Mouse (Mus musculus) myocyte (in vitro differentiated cells): Measurements from ENCODE around the gene Gm21973. TPM values are rescaled to one million over a fixed set of nuclear protein-coding genes. Genes with fewer than 3 reads are reported as not detected.

Experiments
- H3K27me3 ChIP-seq: one replicate; pipeline ENCODE4 v1.6.1; 2011; ENCODE audit not compliant: control insufficient read depth, insufficient read depth, insufficient read length
- H3K36me3 ChIP-seq: one replicate; pipeline ENCODE4 v1.6.1; 2011; ENCODE audit not compliant: control insufficient read depth, insufficient read depth
- H3K4me2 ChIP-seq: one replicate; pipeline ENCODE4 v1.6.1; 2011; ENCODE audit warnings: low read depth, control low read depth
- H3K4me3 ChIP-seq: one replicate; pipeline ENCODE4 v1.5.1; 2011; ENCODE audit warnings: mild to moderate bottlenecking, control low read depth, moderate library complexity
- H3K79me2 ChIP-seq: one replicate; pipeline ENCODE4 v1.6.1; 2011; ENCODE audit not compliant: control insufficient read depth, insufficient read depth
- H3ac ChIP-seq: one replicate; pipeline ENCODE4 v1.6.1; 2011; ENCODE audit not compliant: control insufficient read depth, insufficient read length
- CEBPB ChIP-seq: IDR thresholded peaks from 2 replicates; pipeline ENCODE4 v1.6.1; 2011; ENCODE audit warnings: mild to moderate bottlenecking, moderate library complexity; ENCODE audit not compliant: poor library complexity, insufficient read depth, severe bottlenecking
- MAX ChIP-seq: IDR thresholded peaks from one replicate; pipeline ENCODE4 v1.6.1; 2011; ENCODE audit warnings: low read depth, mild to moderate bottlenecking, control low read depth
- MYOD1 ChIP-seq, 3 experiments: IDR thresholded peaks; one replicate each; pipeline ENCODE4 v1.6.1; 2011; ENCODE audit warnings: control low read depth in 2 of 3, low read depth in 2 of 3, mild to moderate bottlenecking in 2 of 3, moderate library complexity in 1 of 3; ENCODE audit not compliant: insufficient read length in 2 of 3, control insufficient read depth in 1 of 3
- POLR2AphosphoS2 ChIP-seq: IDR thresholded peaks from one replicate; pipeline ENCODE4 v1.6.1; 2011; ENCODE audit warnings: low read depth, control low read depth; ENCODE audit not compliant: insufficient read length
- SRF ChIP-seq: IDR thresholded peaks from one replicate; pipeline ENCODE4 v1.6.1; 2011; ENCODE audit warnings: low read depth; ENCODE audit not compliant: control insufficient read depth, insufficient read length
- TCF12 ChIP-seq: IDR thresholded peaks from one replicate; pipeline ENCODE4 v1.6.1; 2011; ENCODE audit warnings: mild to moderate bottlenecking, control low read depth; ENCODE audit not compliant: poor library complexity, insufficient read depth, severe bottlenecking
- polyA plus RNA-seq: library from polyadenylated mRNA; unstranded; fragments of >200 nt; fragmentation: generic; extraction: Trizol; gene quantifications from one replicate; pipeline ENCODE4 v1.2.1, GENCODE M21; 2012; ENCODE audit warnings: missing spikeins

The Gm21973 gene
- polyA plus RNA-seq, 1 experiment = not detected

- H3ac ChIP-seq = no peak overlapping the region
- H3K36me3 ChIP-seq = no peaks in the 10 kb centered on the region
- H3K27me3 ChIP-seq = no peaks in the 10 kb centered on the region
- no peak for TF ChIP-seq CEBPB
- TF ChIP-seq TCF12 = no peak
- TF ChIP-seq MAX = no peak
- TF ChIP-seq MYOD1 (IDR thresholded peaks at IDR 0.05; ENCODE audit: control insufficient read depth in 1 of 3, insufficient read length in 2 of 3, low read depth in 2 of 3) = no peak
- TF ChIP-seq SRF = no peak
- TF ChIP-seq POLR2AphosphoS2 = no peak
- H3K4me3 ChIP-seq = no peak overlapping the region
- H3K79me2 ChIP-seq = no peaks in the 10 kb centered on the region
- H3K4me2 ChIP-seq = no peak overlapping the region
These were observed 96.6 kb downstream of the Gm21973 start for GRCm38 (mm10) chr15:10421785-10422144.

Other genes starting within 250 kb of the Gm21973 start
- gene Prlr, start 148.1 kb upstream of the Gm21973 start, polyA plus RNA-seq = not detected
- not detected for gene Agxt2, start 33.2 kb downstream of the Gm21973 start, polyA plus RNA-seq
- gene Dnajc21, start 145.1 kb downstream of the Gm21973 start, polyA plus RNA-seq = 16.6 TPM
- 23.4 TPM for gene Brix1, start 160.6 kb downstream of the Gm21973 start, polyA plus RNA-seq
- 16.6 TPM for gene Rad1, start 160.6 kb downstream of the Gm21973 start, polyA plus RNA-seq
- gene Ttc23l, start 233.3 kb downstream of the Gm21973 start, polyA plus RNA-seq = not detected